Mouse (Mus musculus) liver, embryonic 11.5 days (tissue): ENCODE measurements around the gene Ccdc57. TPM values are rescaled to one million over a fixed set of nuclear protein-coding genes. Genes with fewer than 3 reads are reported as not detected.
A peak's percentile ranks its signal among the peaks of the same experiment; 100 is the strongest.

Source experiments
- ATAC-seq: fragments of 200-750 bp; cut with Nextera tagmentation; replicated peaks from 2 replicates; pipeline ENCODE4 v1.8.0; 2017; ENCODE audit warnings: moderate number of reproducible peaks, mild to moderate bottlenecking, moderate TSS enrichment, moderate library complexity; ENCODE audit not compliant: low FRiP score
- DNase-seq: peaks from one replicate; pipeline ENCODE4 v3.0.0-alpha.2; 2017; ENCODE audit warnings: low spot score
- H3K27ac ChIP-seq: fragments of 300-500 bp; sonication (generic); 2 replicates; pipeline ENCODE4 v1.5.1; 2014; ENCODE audit warnings: mild to moderate bottlenecking, low read depth, low read length, control low read depth
- H3K27me3 ChIP-seq: fragments of 300-500 bp; sonication (generic); replicated peaks from 2 replicates; pipeline ENCODE4 v1.6.1; 2014; ENCODE audit warnings: low read length, mixed read lengths; ENCODE audit not compliant: control insufficient read depth, insufficient read depth
- H3K36me3 ChIP-seq: fragments of 300-500 bp; sonication (generic); 2 replicates; pipeline ENCODE4 v1.6.1; 2014; ENCODE audit warnings: mild to moderate bottlenecking, low read length, moderate library complexity, mixed read lengths; ENCODE audit not compliant: control insufficient read depth, insufficient read depth
- H3K4me1 ChIP-seq: fragments of 300-500 bp; sonication (generic); replicated peaks from 2 replicates; pipeline ENCODE4 v1.6.1; 2014; ENCODE audit warnings: low read length, mixed read lengths; ENCODE audit not compliant: control insufficient read depth, insufficient read depth
- H3K4me2 ChIP-seq: fragments of 300-500 bp; sonication (generic); 2 replicates; pipeline ENCODE4 v1.6.1; 2014; ENCODE audit warnings: mild to moderate bottlenecking, control low read depth, moderate library complexity
- H3K4me3 ChIP-seq: fragments of 300-500 bp; sonication (generic); 2 replicates; pipeline ENCODE4 v1.5.1; 2014; ENCODE audit warnings: low read depth, low read length, control low read depth
- H3K9ac ChIP-seq: fragments of 300-500 bp; sonication (generic); 2 replicates; pipeline ENCODE4 v1.6.1; 2014; ENCODE audit warnings: low read depth, low read length, control low read depth
- H3K9me3 ChIP-seq: fragments of 300-500 bp; sonication (generic); 2 replicates; pipeline ENCODE4 v1.6.1; 2016; ENCODE audit warnings: low read length, inconsistent platforms, mixed read lengths; ENCODE audit not compliant: control insufficient read depth
- WGBS: fragments of 180-500 bp; shearing (Covaris S2); extraction: QIAGEN DNeasy Blood & Tissue Kit; methylation state at CpG from one replicate; pipeline ENCODE4 v1.1.7; 2014; 5-methylcytosine and 5-hydroxymethylcytosine counted together
- polyA plus RNA-seq: library from polyadenylated mRNA; unstranded; fragments of >200 nt; fragmentation: Nextera tagmentation; extraction: Ambion mirVana; gene quantifications from 2 replicates; pipeline ENCODE4 v1.2.1, GENCODE M21; 2014

Gene Ccdc57
- polyA plus RNA-seq, 1 experiment from 2014 or later = 4.7 TPM

DNA sequence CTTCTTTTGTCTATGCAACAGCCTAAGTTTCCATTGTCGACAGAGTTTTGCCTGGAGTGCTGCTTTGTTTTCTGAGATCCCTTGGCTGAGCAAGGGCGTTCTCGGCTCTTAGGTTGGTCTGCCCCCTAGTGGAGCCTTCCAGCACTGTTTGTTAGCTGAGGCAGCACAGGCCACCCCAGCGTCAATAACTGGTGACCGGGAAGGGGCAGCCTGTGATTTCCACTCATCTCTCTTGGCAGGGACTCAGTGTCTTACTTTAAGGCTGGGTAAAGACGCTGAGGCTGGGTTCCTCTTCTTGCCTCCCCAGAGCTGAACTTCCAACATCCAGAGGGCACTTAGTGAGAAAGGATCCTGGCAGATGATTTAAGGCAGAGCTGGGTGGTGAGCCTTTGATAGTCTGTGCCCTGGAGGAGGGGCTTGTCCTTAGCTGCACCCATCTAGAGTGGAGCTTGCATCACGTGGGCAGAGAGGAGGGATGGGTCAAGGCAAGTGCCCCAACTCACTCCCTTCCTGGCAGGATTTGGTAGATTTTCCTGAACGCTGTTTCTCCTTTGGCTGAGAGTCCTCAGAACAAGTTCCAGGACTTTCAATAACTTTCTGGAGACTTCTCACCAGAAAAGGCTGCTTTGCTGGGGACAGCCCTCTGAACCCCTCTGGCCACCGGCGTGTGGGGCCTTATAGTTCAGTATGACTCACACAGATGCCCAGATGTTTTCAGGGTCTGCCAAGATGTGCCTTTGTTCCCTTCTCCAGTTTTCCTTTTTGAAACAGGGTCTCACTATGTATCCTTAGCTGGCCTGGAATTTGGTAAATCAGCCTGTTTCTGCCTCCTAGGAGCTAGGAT, 132.4 kb downstream of the Ccdc57 start:
- Histone ChIP-seq H3K9me3 (no peaks in the 10 kb centered on the region), H3K36me3 (no peaks in the 10 kb centered on the region), H3K9ac (peak overlapping the region; percentile 20; the same call in 1 of the 2 replicates), H3K4me1 (peaks cover 9% of the 10 kb centered on the region), H3K27me3 (no peaks in the 10 kb centered on the region), H3K4me2 (peak overlapping the region; percentile 33), H3K4me3 (no peak overlapping the region), H3K27ac (no peak overlapping the region; the same call in 1 of the 2 replicates)
- WGBS = 10% methylated on average over 10 of the region's 10 CpGs
- DNase-seq = peak; percentile 84
- ATAC-seq = peak; percentile 57

DNA sequence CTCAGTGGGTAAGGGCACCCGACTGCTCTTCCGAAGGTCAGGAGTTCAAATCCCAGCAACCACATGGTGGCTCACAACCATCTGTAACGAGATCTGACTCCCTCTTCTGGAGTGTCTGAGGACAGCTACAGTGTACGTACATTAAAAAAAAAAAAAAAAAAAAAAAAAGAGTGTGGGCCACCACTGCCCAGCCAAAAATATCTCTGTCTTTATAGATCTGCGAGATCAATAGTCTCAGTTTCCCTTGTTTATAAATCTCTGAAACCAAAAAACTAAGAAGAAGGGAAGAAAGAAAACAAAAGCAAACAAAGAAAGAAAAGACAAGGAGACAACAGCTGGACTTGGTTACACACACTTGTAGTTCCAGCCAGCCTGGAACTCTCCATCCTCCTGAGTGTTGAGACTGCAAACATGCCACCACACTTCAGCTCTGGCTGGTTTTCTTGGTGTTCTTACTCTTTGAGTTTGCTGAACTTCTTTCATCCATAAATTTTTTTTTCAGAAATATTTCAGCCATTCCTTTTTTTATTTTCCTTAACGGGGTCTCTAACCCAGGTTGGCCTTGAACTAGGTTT, 133.3 kb downstream of the Ccdc57 start:
- 62% methylated on average over 4 of the region's 6 CpGs for WGBS
- Histone ChIP-seq H3K9ac (no peak overlapping the region), H3K9me3 (no peaks in the 10 kb centered on the region), H3K4me3 (no peak overlapping the region), H3K4me2 (peak overlapping the region; percentile 33; the same call in 1 of the 2 replicates), H3K36me3 (peaks cover 2% of the 10 kb centered on the region; the same call in 1 of the 2 replicates), H3K27me3 (no peaks in the 10 kb centered on the region), H3K27ac (no peak overlapping the region), H3K4me1 (peaks cover 17% of the 10 kb centered on the region)
- DNase-seq = no peak
- no peak for ATAC-seq

DNA sequence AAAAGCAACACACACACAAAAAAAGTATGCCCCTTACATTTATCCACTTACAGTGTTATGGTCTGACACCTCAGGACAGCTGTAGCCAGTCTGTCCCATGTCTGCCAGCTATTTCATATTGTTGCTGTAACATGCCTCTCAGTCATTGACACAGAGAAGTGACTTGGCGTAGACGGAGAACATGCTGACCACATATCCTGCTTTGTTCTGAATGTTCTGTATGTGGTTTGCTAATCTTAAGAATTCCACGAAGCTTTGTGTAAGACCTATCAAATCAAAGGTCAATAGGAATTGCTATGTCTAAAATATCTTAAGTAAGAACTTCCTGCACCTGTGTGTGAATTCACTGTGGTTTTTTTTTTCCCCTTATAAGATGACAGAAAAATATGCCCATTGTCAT, 134.4 kb downstream of the Ccdc57 start:
- Histone ChIP-seq H3K4me3 (no peak overlapping the region), H3K4me2 (no peak overlapping the region), H3K9ac (no peak overlapping the region), H3K9me3 (no peaks in the 10 kb centered on the region), H3K36me3 (peaks cover 12% of the 10 kb centered on the region), H3K27me3 (no peaks in the 10 kb centered on the region), H3K4me1 (peaks cover 17% of the 10 kb centered on the region), H3K27ac (no peak overlapping the region)
- no peak for ATAC-seq
- 57% methylated on average over 3 of the region's 3 CpGs for WGBS
- DNase-seq = no peak

- Histone ChIP-seq H3K36me3 (peaks cover 29% of the 10 kb centered on the region), H3K9me3 (no peaks in the 10 kb centered on the region), H3K4me3 (peak overlapping the region; percentile 100), H3K27ac (0 out of 2 replicates have a peak overlapping the region, but pooled peaks have one; percentile 58), H3K9ac (peak overlapping the region; percentile 94), H3K4me2 (peak overlapping the region; percentile 91), H3K4me1 (peaks cover 17% of the 10 kb centered on the region), H3K27me3 (no peaks in the 10 kb centered on the region)
- ATAC-seq = no peak
- WGBS = 28% methylated on average over 8 of the region's 8 CpGs
- no peak for DNase-seq
Measured at GRCm38 (mm10) chr11:120796614-120796946, 136.1 kb downstream of the Ccdc57 start.

GRCm38 (mm10) chr11:120795756-120796613, 136.7 kb downstream of the Ccdc57 start, which contains the start of gene Dus1l:
TSS of gene Dus1l (minus strand) at chr11:120796403.
- Histone ChIP-seq H3K9me3 (no peaks in the 10 kb centered on the region), H3K4me1 (peaks cover 17% of the 10 kb centered on the region), H3K9ac (peak within 1 kb of the TSS; percentile 94), H3K27me3 (no peaks in the 10 kb centered on the region), H3K4me3 (peak within 1 kb of the TSS; percentile 100), H3K27ac (peak within 1 kb of the TSS; percentile 75), H3K4me2 (peak within 1 kb of the TSS; percentile 91), H3K36me3 (peaks cover 34% of the 10 kb centered on the region)
- peak; percentile 98 for DNase-seq
- ATAC-seq = peak; percentile 86
- 2% methylated on average over 59 of the region's 59 CpGs for WGBS

- H3K4me2 ChIP-seq = no peak overlapping the region
- H3K9me3 ChIP-seq = no peaks in the 10 kb centered on the region
- H3K27ac ChIP-seq = no peak overlapping the region
- H3K4me3 ChIP-seq = no peak overlapping the region
- peaks cover 55% of the 10 kb centered on the region for H3K36me3 ChIP-seq
- ATAC-seq (no peak), DNase-seq (no peak)
- H3K27me3 ChIP-seq = no peaks in the 10 kb centered on the region
- 94% methylated on average over 9 of the region's 9 CpGs for WGBS
- H3K4me1 ChIP-seq = peaks cover 11% of the 10 kb centered on the region; the same call in 1 of the 2 replicates
- H3K9ac ChIP-seq = no peak overlapping the region
Measured at GRCm38 (mm10) chr11:120792652-120793051, 140.0 kb downstream of the Ccdc57 start.

DNA sequence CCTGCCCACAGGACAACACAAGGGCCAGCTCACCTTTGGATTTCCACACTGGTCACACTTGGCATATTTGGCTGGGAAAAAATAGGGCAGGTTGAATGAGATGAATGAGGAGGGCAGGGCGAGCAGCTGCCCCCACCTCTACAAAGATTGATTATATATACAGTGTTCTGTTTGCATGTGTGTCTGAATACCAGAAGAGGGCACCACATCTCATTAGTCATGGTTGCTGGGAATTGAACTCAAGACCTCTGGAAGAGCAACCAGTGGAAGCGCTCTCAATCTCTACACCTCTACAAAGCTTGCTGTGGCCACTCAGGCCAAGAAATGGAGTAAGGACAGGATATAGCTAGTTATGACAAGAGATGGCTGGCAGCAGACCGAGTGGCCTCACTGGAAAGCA, 142.9 kb downstream of the Ccdc57 start:
- DNase-seq = no peak
- Histone ChIP-seq H3K4me3 (no peak overlapping the region), H3K27ac (no peak overlapping the region), H3K9me3 (no peaks in the 10 kb centered on the region), H3K36me3 (peaks cover 69% of the 10 kb centered on the region), H3K4me2 (no peak overlapping the region), H3K9ac (no peak overlapping the region), H3K27me3 (no peaks in the 10 kb centered on the region), H3K4me1 (peaks cover 17% of the 10 kb centered on the region)
- ATAC-seq = no peak
- 86% methylated on average over 3 of the region's 3 CpGs for WGBS

GRCm38 (mm10) chr11:120789355-120789754, 143.3 kb downstream of the Ccdc57 start:
- Histone ChIP-seq H3K27ac (no peak overlapping the region), H3K4me1 (peaks cover 14% of the 10 kb centered on the region), H3K4me3 (no peak overlapping the region), H3K9me3 (no peaks in the 10 kb centered on the region), H3K4me2 (no peak overlapping the region), H3K27me3 (no peaks in the 10 kb centered on the region), H3K9ac (no peak overlapping the region), H3K36me3 (peaks cover 67% of the 10 kb centered on the region)
- 84% methylated on average over 4 of the region's 4 CpGs for WGBS
- DNase-seq = no peak
- no peak for ATAC-seq
